Mouse (Mus musculus): Measurements from ENCODE around the gene Rbbp5. TPM values are rescaled to one million over a fixed set of nuclear protein-coding genes. Genes with fewer than 3 reads are reported as not detected.

The Rbbp5 gene
- polyA plus RNA-seq (2012; rRNA removed) (43.6 and 48.1 TPM in 2 replicates), polyA plus RNA-seq (2014; fragmentation: Nextera tagmentation; extraction: Ambion mirVana) (37.4 and 43.6 TPM in 2 replicates)

GRCm38 (mm10) chr1:132476928-132477691 is at the start of gene Rbbp5:
Gene Rbbp5, plus strand, starts transcription at chr1:132477365.
- WGBS: under 1% methylated on average over 43 of the region's 43 CpGs
- peak within 1 kb of the TSS; percentile 66 for H3K4me2 ChIP-seq (replicated peaks; ENCODE audit: low read depth, low read length, severe bottlenecking)
- peak; percentile 66; the same call in 1 of the 2 replicates for TF ChIP-seq POLR2A (IDR thresholded peaks at IDR 0.05; ENCODE audit: borderline replicate concordance, extremely low read depth, insufficient read depth, insufficient read length)
- H3K9ac ChIP-seq (ENCODE audit: low read depth, low read length, severe bottlenecking): peak within 1 kb of the TSS; percentile 78
- H3K4me3 ChIP-seq (replicated peaks; ENCODE audit: low read length): peak within 1 kb of the TSS; percentile 85
- peak within 1 kb of the TSS; percentile 71 for H3K27ac ChIP-seq (replicated peaks; ENCODE audit: low read depth, low read length)
- peaks cover 8% of the 10 kb centered on the region for H3K4me1 ChIP-seq (ENCODE audit: control insufficient read depth, insufficient read depth, low read length)
- H3K36me3 ChIP-seq (ENCODE audit: control insufficient read depth, insufficient read depth, low read length): no peaks in the 10 kb centered on the region
- DNase-seq (ENCODE audit: low spot score): peak; percentile 94
- H3K9me3 ChIP-seq (ENCODE audit: control insufficient read depth, low read length): no peaks in the 10 kb centered on the region
- ATAC-seq (ENCODE audit: low FRiP score, low read depth): peak; percentile 95
- no peaks in the 10 kb centered on the region for H3K27me3 ChIP-seq (ENCODE audit: control insufficient read depth, insufficient read depth, low read length)

DNA sequence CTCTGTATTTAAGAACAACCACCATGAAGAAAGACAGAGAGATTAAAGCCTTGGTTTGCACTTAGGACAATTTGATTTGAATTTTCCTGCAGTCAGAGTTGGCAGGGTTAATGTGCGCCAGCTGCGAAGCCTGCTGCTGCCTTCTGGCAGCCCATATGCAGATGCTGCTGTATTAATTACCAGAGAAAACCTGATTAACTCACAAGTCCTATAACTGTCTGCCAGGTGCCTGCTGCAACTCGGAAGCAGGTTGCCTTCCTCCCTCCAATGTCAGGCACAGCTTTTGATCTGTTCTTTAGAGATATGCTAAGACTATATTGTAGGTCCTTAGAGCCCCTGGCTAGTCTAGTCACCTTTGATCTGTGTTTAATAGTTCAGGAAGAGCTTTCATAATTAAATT is 46.3 kb upstream of the Rbbp5 start:
- DNase-seq (ENCODE audit: low spot score) (no peak), ATAC-seq (ENCODE audit: low FRiP score, low read depth) (no peak)
- H3K4me1 ChIP-seq (ENCODE audit: control insufficient read depth, insufficient read depth, low read length): 0 out of 2 replicates have a peak, but pooled peaks cover 3% of the 10 kb centered on the region
- WGBS: 24% methylated on average over 3 of the region's 3 CpGs
- H3K36me3 ChIP-seq (ENCODE audit: control insufficient read depth, insufficient read depth, low read length): peaks cover 22% of the 10 kb centered on the region
- H3K4me3 ChIP-seq (replicated peaks; ENCODE audit: low read length): no peak overlapping the region
- H3K9ac ChIP-seq (ENCODE audit: low read depth, low read length, severe bottlenecking): no peak overlapping the region
- no peaks in the 10 kb centered on the region for H3K27me3 ChIP-seq (ENCODE audit: control insufficient read depth, insufficient read depth, low read length)
- no peak for TF ChIP-seq POLR2A (IDR thresholded peaks at IDR 0.05; ENCODE audit: borderline replicate concordance, extremely low read depth, insufficient read depth, insufficient read length)
- no peaks in the 10 kb centered on the region for H3K9me3 ChIP-seq (ENCODE audit: control insufficient read depth, low read length)
- no peak overlapping the region for H3K27ac ChIP-seq (replicated peaks; ENCODE audit: low read depth, low read length)
- H3K4me2 ChIP-seq (replicated peaks; ENCODE audit: low read depth, low read length, severe bottlenecking): no peak overlapping the region

DNA sequence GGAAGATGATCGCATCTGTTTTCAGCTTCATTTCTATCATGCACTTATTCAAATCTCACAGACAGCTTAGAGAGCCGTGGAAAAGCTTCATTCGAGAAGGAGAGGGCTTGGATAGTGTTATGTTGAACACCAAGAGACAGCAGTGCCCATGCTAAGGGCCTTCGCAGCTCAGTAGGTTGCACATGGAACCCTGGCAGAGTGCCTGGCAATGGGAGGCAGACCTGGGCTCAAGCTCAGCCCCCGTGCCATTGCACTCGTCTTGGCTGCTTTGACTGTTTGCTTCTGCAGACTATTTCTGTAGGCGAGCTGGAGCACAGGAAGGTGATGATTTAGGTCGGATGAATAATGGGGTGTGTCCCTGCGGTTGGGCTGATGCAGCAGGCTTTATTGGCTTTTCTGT is 45.4 kb upstream of the Rbbp5 start:
- DNase-seq (ENCODE audit: low spot score): peak; percentile 11
- 0 out of 2 replicates have a peak, but pooled peaks cover 3% of the 10 kb centered on the region for H3K4me1 ChIP-seq (ENCODE audit: control insufficient read depth, insufficient read depth, low read length)
- ATAC-seq (ENCODE audit: low FRiP score, low read depth): no peak
- no peak overlapping the region for H3K4me2 ChIP-seq (replicated peaks; ENCODE audit: low read depth, low read length, severe bottlenecking)
- TF ChIP-seq POLR2A (IDR thresholded peaks at IDR 0.05; ENCODE audit: borderline replicate concordance, extremely low read depth, insufficient read depth, insufficient read length): no peak
- WGBS: 53% methylated on average over 9 of the region's 9 CpGs
- H3K4me3 ChIP-seq (replicated peaks; ENCODE audit: low read length): no peak overlapping the region
- H3K27me3 ChIP-seq (ENCODE audit: control insufficient read depth, insufficient read depth, low read length): no peaks in the 10 kb centered on the region
- peaks cover 31% of the 10 kb centered on the region for H3K36me3 ChIP-seq (ENCODE audit: control insufficient read depth, insufficient read depth, low read length)
- H3K27ac ChIP-seq (replicated peaks; ENCODE audit: low read depth, low read length): no peak overlapping the region
- no peaks in the 10 kb centered on the region for H3K9me3 ChIP-seq (ENCODE audit: control insufficient read depth, low read length)
- H3K9ac ChIP-seq (ENCODE audit: low read depth, low read length, severe bottlenecking): no peak overlapping the region

GRCm38 (mm10) chr1:132433349-132433748 is 43.8 kb upstream of the Rbbp5 start:
- no peak for ATAC-seq (ENCODE audit: low FRiP score, low read depth)
- 56% methylated on average over 5 of the region's 5 CpGs for WGBS
- Histone ChIP-seq H3K36me3 (ENCODE audit: control insufficient read depth, insufficient read depth, low read length) (peaks cover 36% of the 10 kb centered on the region), H3K27ac (replicated peaks; ENCODE audit: low read depth, low read length) (no peak overlapping the region), H3K9ac (ENCODE audit: low read depth, low read length, severe bottlenecking) (no peak overlapping the region), H3K4me3 (replicated peaks; ENCODE audit: low read length) (no peak overlapping the region), H3K4me1 (ENCODE audit: control insufficient read depth, insufficient read depth, low read length) (0 out of 2 replicates have a peak, but pooled peaks cover 3% of the 10 kb centered on the region), H3K27me3 (ENCODE audit: control insufficient read depth, insufficient read depth, low read length) (no peaks in the 10 kb centered on the region), H3K9me3 (ENCODE audit: control insufficient read depth, low read length) (no peaks in the 10 kb centered on the region), H3K4me2 (replicated peaks; ENCODE audit: low read depth, low read length, severe bottlenecking) (no peak overlapping the region)
- no peak for DNase-seq (ENCODE audit: low spot score)
- TF ChIP-seq POLR2A (IDR thresholded peaks at IDR 0.05; ENCODE audit: borderline replicate concordance, extremely low read depth, insufficient read depth, insufficient read length): no peak

DNA sequence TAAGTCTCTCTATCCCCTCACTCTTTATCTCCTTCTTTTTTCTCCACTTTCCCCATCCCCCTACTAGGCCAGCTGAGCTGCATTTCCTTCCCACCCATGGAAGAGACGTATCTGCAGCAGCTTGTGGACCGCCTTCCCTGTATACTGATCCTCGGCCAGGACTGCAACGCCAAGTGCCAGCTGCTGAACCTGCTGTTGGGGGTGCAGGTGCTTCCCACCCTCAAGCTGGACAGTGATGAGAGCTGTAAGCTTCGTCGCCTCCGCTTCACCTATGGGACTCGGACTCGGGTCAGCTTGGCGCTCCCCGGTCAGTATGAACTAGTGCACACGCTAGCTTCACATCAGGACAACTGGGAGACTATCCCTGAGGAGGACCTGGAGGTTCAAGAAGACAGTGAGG is 43.1 kb upstream of the Rbbp5 start:
- 86% methylated on average over 12 of the region's 12 CpGs for WGBS
- Histone ChIP-seq H3K9ac (ENCODE audit: low read depth, low read length, severe bottlenecking) (no peak overlapping the region), H3K27ac (replicated peaks; ENCODE audit: low read depth, low read length) (no peak overlapping the region), H3K4me1 (ENCODE audit: control insufficient read depth, insufficient read depth, low read length) (0 out of 2 replicates have a peak, but pooled peaks cover 3% of the 10 kb centered on the region), H3K27me3 (ENCODE audit: control insufficient read depth, insufficient read depth, low read length) (no peaks in the 10 kb centered on the region), H3K36me3 (ENCODE audit: control insufficient read depth, insufficient read depth, low read length) (peaks cover 36% of the 10 kb centered on the region), H3K4me3 (replicated peaks; ENCODE audit: low read length) (no peak overlapping the region), H3K9me3 (ENCODE audit: control insufficient read depth, low read length) (no peaks in the 10 kb centered on the region), H3K4me2 (replicated peaks; ENCODE audit: low read depth, low read length, severe bottlenecking) (no peak overlapping the region)
- no peak for DNase-seq (ENCODE audit: low spot score)
- no peak for TF ChIP-seq POLR2A (IDR thresholded peaks at IDR 0.05; ENCODE audit: borderline replicate concordance, extremely low read depth, insufficient read depth, insufficient read length)
- ATAC-seq (ENCODE audit: low FRiP score, low read depth): no peak

Data from limb, embryonic 14.5 days (tissue).